ENCODE assay signal across 21 mouse cellular contexts in genomic region chr9:72685231-72685630, GRCm38 (mm10). TPM values are rescaled to one million over a fixed set of nuclear protein-coding genes. Genes with fewer than 3 reads are reported as not detected.
DNase-seq lines count a peak whose midpoint lies in the region; ATAC-seq lines count a peak whose summit lies in the region.
"Had no signal": no experiment of that assay in that cellular context is flagged by ENCODE, and none has a peak within 500 bp of the region (broad histone marks: within the 10 kb centered on the region; RNA-seq: fewer than 3 reads in every experiment).

No protein-coding gene starts in this region.

- H3K36me3 ChIP-seq in forebrain, embryonic 11.5 days (ENCODE audit: control insufficient read depth, insufficient read depth, low read length): peaks cover 27% of the 10 kb centered on the region
- peaks cover 88% of the 10 kb centered on the region for H3K36me3 ChIP-seq in forebrain, embryonic 12.5 days (replicated peaks)
- peaks cover 94% of the 10 kb centered on the region for H3K36me3 ChIP-seq in intestine, embryonic 14.5 days (ENCODE audit: control insufficient read depth, insufficient read depth, low read length)
- H3K36me3 ChIP-seq in intestine, embryonic 16.5 days (ENCODE audit: control insufficient read depth, insufficient read depth, low read length): peaks cover 30% of the 10 kb centered on the region
- peaks cover 85% of the 10 kb centered on the region for H3K36me3 ChIP-seq in liver, embryonic 13.5 days
- peaks cover 86% of the 10 kb centered on the region for H3K36me3 ChIP-seq in kidney, embryonic 14.5 days (ENCODE audit: control insufficient read depth, insufficient read depth, low read length)

- H3K4me3 ChIP-seq in forebrain, embryonic 11.5 days (ENCODE audit: low read depth, low read length): no peak overlapping the region
- H3K4me3 ChIP-seq in forebrain, embryonic 12.5 days (replicated peaks): no peak overlapping the region
- no peak overlapping the region for H3K4me3 ChIP-seq in intestine, embryonic 14.5 days (ENCODE audit: low read depth, low read length)
- H3K4me3 ChIP-seq in intestine, embryonic 16.5 days (ENCODE audit: low read length): no peak overlapping the region
- no peak overlapping the region for H3K4me3 ChIP-seq in liver, embryonic 13.5 days (replicated peaks)
- H3K4me3 ChIP-seq in kidney, embryonic 14.5 days (ENCODE audit: low read length): no peak overlapping the region
- H3K4me3 ChIP-seq: embryonic facial prominence, embryonic 12.5 days; forebrain, embryonic 15.5 days; heart, embryonic 15.5 days; hindbrain, embryonic 15.5 days had no signal

- peak; percentile 16 for DNase-seq in forebrain, embryonic 11.5 days (ENCODE audit: low spot score)
- peak; percentile 23 for DNase-seq in intestine, embryonic 14.5 days (ENCODE audit: low spot score)
- DNase-seq in liver, embryonic 13.5 days: no peak
- DNase-seq: adrenal gland, postnatal 14 days; B cell, adult 2 months; cerebellum, adult 11-12 months; cerebellum, adult 9-10 months; cerebellum, postnatal 25 days; gastrocnemius, postnatal 10 days had no signal

- no peak for ATAC-seq in forebrain, embryonic 11.5 days (replicated peaks; ENCODE audit: low FRiP score)
- no peak for ATAC-seq in forebrain, embryonic 12.5 days (ENCODE audit: low FRiP score)
- no peak for ATAC-seq in intestine, embryonic 14.5 days (replicated peaks; ENCODE audit: low FRiP score, low TSS enrichment, low read depth)
- ATAC-seq in intestine, embryonic 16.5 days: no peak
- ATAC-seq in liver, embryonic 13.5 days (ENCODE audit: low read depth): peak; percentile 74
- ATAC-seq in megakaryocyte progenitor cell, adult 5-6 weeks (replicated peaks; ENCODE audit: poor library complexity): peak; percentile 75
- no peak for ATAC-seq in kidney, embryonic 14.5 days (ENCODE audit: low FRiP score, low TSS enrichment)
- no peak for ATAC-seq in erythroid progenitor cell, adult 5-6 weeks (replicated peaks; ENCODE audit: low FRiP score, poor library complexity, severe bottlenecking)
- ATAC-seq: activated CD4-positive, CD25-positive, alpha-beta regulatory T cell, adult 4 months; CD4-positive, CD25-positive, alpha-beta regulatory T cell, adult 4 months; forebrain, embryonic 15.5 days; Patski had no signal

- no peak overlapping the region for H3K27ac ChIP-seq in forebrain, embryonic 11.5 days (ENCODE audit: low read depth, low read length)
- H3K27ac ChIP-seq in forebrain, embryonic 12.5 days: no peak overlapping the region
- no peak overlapping the region for H3K27ac ChIP-seq in intestine, embryonic 14.5 days (ENCODE audit: low read depth)
- no peak overlapping the region for H3K27ac ChIP-seq in intestine, embryonic 16.5 days (ENCODE audit: low read length)
- H3K27ac ChIP-seq in liver, embryonic 13.5 days: no peak overlapping the region
- H3K27ac ChIP-seq in kidney, embryonic 14.5 days (ENCODE audit: low read depth, low read length): no peak overlapping the region
- H3K27ac ChIP-seq: embryonic facial prominence, embryonic 12.5 days; forebrain, embryonic 15.5 days; heart, embryonic 15.5 days; hindbrain, embryonic 15.5 days had no signal

- 91% methylated on average over 4 of the region's 4 CpGs for WGBS in forebrain, embryonic 11.5 days
- 91% methylated on average over 4 of the region's 4 CpGs for WGBS in forebrain, embryonic 12.5 days
- 89% methylated on average over 4 of the region's 4 CpGs for WGBS in intestine, embryonic 14.5 days
- 87% methylated on average over 4 of the region's 4 CpGs for WGBS in intestine, embryonic 16.5 days
- WGBS in liver, embryonic 13.5 days (ENCODE audit: insufficient replicate concordance): 40% methylated on average over 4 of the region's 4 CpGs
- WGBS in kidney, embryonic 14.5 days: 92% methylated on average over 4 of the region's 4 CpGs

- no peak overlapping the region for H3K4me2 ChIP-seq in forebrain, embryonic 11.5 days (ENCODE audit: low read depth, low read length, severe bottlenecking)
- H3K4me2 ChIP-seq in forebrain, embryonic 12.5 days: no peak overlapping the region
- no peak overlapping the region for H3K4me2 ChIP-seq in intestine, embryonic 14.5 days (ENCODE audit: low read length)
- no peak overlapping the region for H3K4me2 ChIP-seq in intestine, embryonic 16.5 days (ENCODE audit: low read depth, low read length)
- H3K4me2 ChIP-seq in liver, embryonic 13.5 days: no peak overlapping the region
- H3K4me2 ChIP-seq in kidney, embryonic 14.5 days (replicated peaks; ENCODE audit: low read depth, low read length): no peak overlapping the region
- H3K4me2 ChIP-seq: embryonic facial prominence, embryonic 12.5 days; forebrain, embryonic 15.5 days; heart, embryonic 15.5 days; hindbrain, embryonic 15.5 days had no signal

- no peaks in the 10 kb centered on the region for H3K27me3 ChIP-seq in forebrain, embryonic 11.5 days (ENCODE audit: control insufficient read depth, insufficient read depth, low read length)
- H3K27me3 ChIP-seq in forebrain, embryonic 12.5 days: no peaks in the 10 kb centered on the region
- H3K27me3 ChIP-seq in intestine, embryonic 14.5 days (replicated peaks; ENCODE audit: control insufficient read depth, insufficient read depth, low read length): no peaks in the 10 kb centered on the region
- no peaks in the 10 kb centered on the region for H3K27me3 ChIP-seq in intestine, embryonic 16.5 days (replicated peaks; ENCODE audit: control insufficient read depth, insufficient read depth, low read length)
- H3K27me3 ChIP-seq in liver, embryonic 13.5 days: no peaks in the 10 kb centered on the region
- H3K27me3 ChIP-seq in kidney, embryonic 14.5 days (ENCODE audit: control insufficient read depth, insufficient read depth, low read length): no peaks in the 10 kb centered on the region
- H3K27me3 ChIP-seq: embryonic facial prominence, embryonic 12.5 days; forebrain, embryonic 15.5 days; heart, embryonic 15.5 days; hindbrain, embryonic 15.5 days; Patski had no signal

- no peaks in the 10 kb centered on the region for H3K9me3 ChIP-seq in forebrain, embryonic 11.5 days (ENCODE audit: control insufficient read depth, low read length)
- H3K9me3 ChIP-seq in forebrain, embryonic 12.5 days: no peaks in the 10 kb centered on the region
- H3K9me3 ChIP-seq in intestine, embryonic 14.5 days (ENCODE audit: control insufficient read depth, low read length): no peaks in the 10 kb centered on the region
- H3K9me3 ChIP-seq in intestine, embryonic 16.5 days (ENCODE audit: control insufficient read depth, low read length): no peaks in the 10 kb centered on the region
- H3K9me3 ChIP-seq in liver, embryonic 13.5 days (replicated peaks): no peaks in the 10 kb centered on the region
- no peaks in the 10 kb centered on the region for H3K9me3 ChIP-seq in kidney, embryonic 14.5 days (ENCODE audit: control insufficient read depth, low read length)
- H3K9me3 ChIP-seq: embryonic facial prominence, embryonic 12.5 days; forebrain, embryonic 15.5 days; heart, embryonic 15.5 days; hindbrain, embryonic 15.5 days had no signal

- no peaks in the 10 kb centered on the region for H3K4me1 ChIP-seq in forebrain, embryonic 11.5 days (replicated peaks; ENCODE audit: control insufficient read depth, insufficient read depth, low read length)
- no peaks in the 10 kb centered on the region for H3K4me1 ChIP-seq in forebrain, embryonic 12.5 days
- no peaks in the 10 kb centered on the region; the same call in 1 of the 2 replicates for H3K4me1 ChIP-seq in intestine, embryonic 14.5 days (replicated peaks; ENCODE audit: control insufficient read depth, insufficient read depth, low read length)
- H3K4me1 ChIP-seq in intestine, embryonic 16.5 days (ENCODE audit: control insufficient read depth, insufficient read depth, low read length): peaks cover 2% of the 10 kb centered on the region; the same call in 1 of the 2 replicates
- H3K4me1 ChIP-seq in liver, embryonic 13.5 days (replicated peaks): peaks cover 27% of the 10 kb centered on the region
- H3K4me1 ChIP-seq in kidney, embryonic 14.5 days (ENCODE audit: control insufficient read depth, insufficient read depth, low read length): no peaks in the 10 kb centered on the region
- H3K4me1 ChIP-seq: forebrain, embryonic 15.5 days; hindbrain, embryonic 15.5 days had no signal

- no peak overlapping the region for H3K9ac ChIP-seq in forebrain, embryonic 11.5 days (ENCODE audit: low read length)
- no peak overlapping the region for H3K9ac ChIP-seq in forebrain, embryonic 12.5 days
- H3K9ac ChIP-seq in intestine, embryonic 14.5 days (ENCODE audit: low read length): no peak overlapping the region
- H3K9ac ChIP-seq in intestine, embryonic 16.5 days (ENCODE audit: low read depth, low read length): no peak overlapping the region
- no peak overlapping the region for H3K9ac ChIP-seq in liver, embryonic 13.5 days
- H3K9ac ChIP-seq in kidney, embryonic 14.5 days (ENCODE audit: low read depth, low read length): no peak overlapping the region
- H3K9ac ChIP-seq: embryonic facial prominence, embryonic 12.5 days; forebrain, embryonic 15.5 days; heart, embryonic 15.5 days; hindbrain, embryonic 15.5 days had no signal

RNA-seq across cellular contexts. Expression of gene Nedd4, which starts 23.1 kb away (rescaled TPM):
- polyA plus RNA-seq in forebrain, embryonic 11.5 days (2014; fragmentation: Nextera tagmentation; extraction: Ambion mirVana): 781 and 793 TPM in 2 replicates
- 731 and 774 TPM in 2 replicates for polyA plus RNA-seq in forebrain, embryonic 12.5 days (2016; fragmentation: Nextera tagmentation; extraction: Ambion mirVana)
- polyA plus RNA-seq in intestine, embryonic 14.5 days (2014; fragmentation: Nextera tagmentation; extraction: Ambion mirVana): 671 and 756 TPM in 2 replicates
- polyA plus RNA-seq in intestine, embryonic 16.5 days (2015; fragmentation: Nextera tagmentation; extraction: Ambion mirVana): 397 and 409 TPM in 2 replicates
- 114 and 134 TPM in 2 replicates for polyA plus RNA-seq in liver, embryonic 13.5 days (2015; fragmentation: Nextera tagmentation; extraction: Ambion mirVana)
- 137 and 168 TPM in 2 replicates for total RNA-seq in megakaryocyte progenitor cell, adult 5-6 weeks (2015)
- 163 and 210 TPM in 2 replicates for total RNA-seq in megakaryocyte progenitor cell, adult 5-6 weeks (2017)
- polyA plus RNA-seq in kidney, embryonic 14.5 days (2014; fragmentation: Nextera tagmentation; extraction: Ambion mirVana): 448 and 806 TPM in 2 replicates
- 47.8 and 53.0 TPM in 2 replicates for total RNA-seq in erythroid progenitor cell, adult 5-6 weeks (2015; ENCODE audit: low replicate concordance)
- total RNA-seq in erythroid progenitor cell, adult 5-6 weeks (2017; ENCODE audit: low replicate concordance): 52.5 and 67.9 TPM in 2 replicates

Comparison
In these comparisons a context has a peak if more than half of its experiments do, and no peak if none do; other contexts are left out.
1. ATAC-seq: peak in liver, embryonic 13.5 days (single experiment) and megakaryocyte progenitor cell, adult 5-6 weeks (single experiment); none in forebrain, embryonic 11.5 days (single experiment), forebrain, embryonic 12.5 days (single experiment), intestine, embryonic 14.5 days (single experiment), intestine, embryonic 16.5 days (single experiment), kidney, embryonic 14.5 days (single experiment) and erythroid progenitor cell, adult 5-6 weeks (single experiment).